Mouse (Mus musculus) small intestine, adult 2 months (tissue): ENCODE data around the gene Rptor.

Experiments used
- CTCF ChIP-seq: fragments of 200-500 bp; IDR thresholded peaks from 2 replicates; pipeline ENCODE4 v1.5.1; 2012; ENCODE audit warnings: low read depth, mild to moderate bottlenecking, control low read depth, inconsistent platforms, low read length, moderate library complexity, mixed read lengths; ENCODE audit not compliant: insufficient replicate concordance, insufficient read length; ENCODE audit errors: extremely low read depth
- POLR2A ChIP-seq: fragments of 200-500 bp; IDR thresholded peaks from 2 replicates; pipeline ENCODE4 v1.6.1; 2012; ENCODE audit warnings: low read depth, mild to moderate bottlenecking, control low read depth, inconsistent platforms, low read length, moderate library complexity

DNA sequence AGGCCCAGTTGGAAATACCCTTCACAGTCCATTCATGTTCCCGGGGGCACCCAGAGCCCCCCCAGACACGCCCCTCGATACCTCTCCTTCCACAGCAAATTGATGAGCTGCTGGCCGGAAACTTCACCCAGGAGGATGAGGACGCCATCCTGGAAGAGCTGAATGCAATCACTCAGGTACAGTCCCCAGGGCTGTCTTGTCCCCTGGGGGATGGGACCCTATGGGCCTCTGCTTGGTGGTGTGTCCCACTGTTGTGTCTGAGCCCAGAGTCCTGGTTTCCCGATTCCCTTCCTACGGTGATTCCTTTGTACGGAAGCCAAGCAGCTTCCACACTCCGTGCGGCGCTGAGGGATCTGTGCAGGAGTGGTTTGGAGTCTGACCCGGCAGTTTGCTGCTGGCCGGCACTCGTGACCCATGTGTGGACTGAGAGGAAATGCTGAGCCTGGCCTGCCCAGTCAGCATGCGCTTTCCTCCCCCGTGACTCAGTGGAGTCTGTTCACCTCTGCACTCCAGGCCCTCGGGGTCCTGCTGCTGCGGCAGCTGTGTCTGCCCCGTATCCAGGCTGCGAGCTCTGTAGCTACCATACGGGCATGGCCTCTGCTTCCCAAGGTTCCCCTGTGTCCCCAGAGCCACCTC, 314.2 kb downstream of the Rptor start:
- TF ChIP-seq POLR2A: no peak
- no peak for TF ChIP-seq CTCF
